8 mouse cellular contexts compared by ENCODE assay signal in genomic region chr11:51263286-51263831, GRCm38 (mm10). TPM values are rescaled to one million over a fixed set of nuclear protein-coding genes. Genes with fewer than 3 reads are reported as not detected.
DNase-seq lines count a peak whose midpoint lies in the region; ATAC-seq and TF ChIP-seq lines count a peak whose summit lies in the region.
"Had no signal": no experiment of that assay in that cellular context is flagged by ENCODE, and none has a peak within 500 bp of the region (broad histone marks: within the 10 kb centered on the region; RNA-seq: fewer than 3 reads in every experiment).

No protein-coding gene starts in this region.

- no peaks in the 10 kb centered on the region for H3K9me3 ChIP-seq in G1E (replicated peaks)
- H3K9me3 ChIP-seq in forebrain, embryonic 13.5 days (replicated peaks): no peaks in the 10 kb centered on the region
- H3K9me3 ChIP-seq in hindbrain, embryonic 13.5 days: no peaks in the 10 kb centered on the region
- no peaks in the 10 kb centered on the region for H3K9me3 ChIP-seq in stomach, postnatal 0 days (ENCODE audit: control insufficient read depth, low read length)

- DNase-seq in G1E (ENCODE audit: low spot score): peak; percentile 17
- DNase-seq in adrenal gland, postnatal 4 days (ENCODE audit: low spot score in 2 of 2): peak; percentile 52 to 53
- DNase-seq in layer of hippocampus, postnatal 10 days (ENCODE audit: low spot score in 2 of 2): peak; percentile 55 to 73
- DNase-seq in lung, postnatal 4 days: peak; percentile 68 to 76
- DNase-seq in stomach, postnatal 0 days (ENCODE audit: low spot score): peak; percentile 70

- H3K36me3 ChIP-seq in G1E (replicated peaks): peaks cover 21% of the 10 kb centered on the region
- H3K36me3 ChIP-seq in forebrain, embryonic 13.5 days (ENCODE audit: poor library complexity, severe bottlenecking): 0 out of 2 replicates have a peak, but pooled peaks cover 6% of the 10 kb centered on the region
- 0 out of 2 replicates have a peak, but pooled peaks cover 8% of the 10 kb centered on the region for H3K36me3 ChIP-seq in hindbrain, embryonic 13.5 days
- no peaks in the 10 kb centered on the region; the same call in 1 of the 2 replicates for H3K36me3 ChIP-seq in stomach, postnatal 0 days (ENCODE audit: control insufficient read depth, insufficient read depth, low read length)

- H3K27ac ChIP-seq in forebrain, embryonic 13.5 days: peak overlapping the region; percentile 93
- peak overlapping the region; percentile 97 for H3K27ac ChIP-seq in hindbrain, embryonic 13.5 days
- peak overlapping the region; percentile 98 for H3K27ac ChIP-seq in stomach, postnatal 0 days (replicated peaks)

- under 1% methylated on average over 44 of the region's 50 CpGs for WGBS in forebrain, embryonic 13.5 days
- under 1% methylated on average over 50 of the region's 50 CpGs for WGBS in hindbrain, embryonic 13.5 days
- under 1% methylated on average over 46 of the region's 50 CpGs for WGBS in stomach, postnatal 0 days

- no peak for TF ChIP-seq CTCF in G1E (IDR thresholded peaks at IDR 0.05; ENCODE audit: low read depth, low read length)
- TF ChIP-seq CTCF in stomach, postnatal 0 days (IDR thresholded peaks at IDR 0.05; ENCODE audit: low read depth): no peak

- H3K27me3 ChIP-seq in G1E (ENCODE audit: insufficient read depth, low read length): peaks cover 9% of the 10 kb centered on the region; the same call in 1 of the 2 replicates
- no peaks in the 10 kb centered on the region for H3K27me3 ChIP-seq in forebrain, embryonic 13.5 days
- no peaks in the 10 kb centered on the region for H3K27me3 ChIP-seq in hindbrain, embryonic 13.5 days
- H3K27me3 ChIP-seq in stomach, postnatal 0 days (ENCODE audit: control insufficient read depth, insufficient read depth, low read length): no peaks in the 10 kb centered on the region

- no peak for ATAC-seq in G1E (ENCODE audit: extremely low read depth, insufficient number of reproducible peaks, low FRiP score, poor library complexity, severe bottlenecking)
- ATAC-seq in forebrain, embryonic 13.5 days: peak; percentile 76
- peak; percentile 77 for ATAC-seq in hindbrain, embryonic 13.5 days (ENCODE audit: low FRiP score)
- ATAC-seq in stomach, postnatal 0 days (ENCODE audit: low FRiP score, low TSS enrichment): peak; percentile 46

- TF ChIP-seq EP300 in stomach, postnatal 0 days (optimal IDR thresholded peaks at IDR 0.05): no peak

- H3K4me1 ChIP-seq in G1E (ENCODE audit: insufficient read depth, low read depth, low read length): peaks cover 32% of the 10 kb centered on the region
- peaks cover 36% of the 10 kb centered on the region for H3K4me1 ChIP-seq in forebrain, embryonic 13.5 days
- H3K4me1 ChIP-seq in hindbrain, embryonic 13.5 days (replicated peaks): peaks cover 36% of the 10 kb centered on the region
- peaks cover 5% of the 10 kb centered on the region for H3K4me1 ChIP-seq in stomach, postnatal 0 days (replicated peaks; ENCODE audit: control insufficient read depth, insufficient read depth)

- peak overlapping the region; percentile 98 for H3K9ac ChIP-seq in forebrain, embryonic 13.5 days
- H3K9ac ChIP-seq in hindbrain, embryonic 13.5 days: peak overlapping the region; percentile 99
- H3K9ac ChIP-seq in stomach, postnatal 0 days (ENCODE audit: low read length): peak overlapping the region; percentile 98

- H3K4me3 ChIP-seq in G1E (ENCODE audit: low read depth, low read length): peak overlapping the region; percentile 98
- H3K4me3 ChIP-seq in forebrain, embryonic 13.5 days: peak overlapping the region; percentile 90
- H3K4me3 ChIP-seq in hindbrain, embryonic 13.5 days: peak overlapping the region; percentile 95
- peak overlapping the region; percentile 93 for H3K4me3 ChIP-seq in stomach, postnatal 0 days (ENCODE audit: low read depth, low read length)

- peak overlapping the region; percentile 78 for H3K4me2 ChIP-seq in forebrain, embryonic 13.5 days
- H3K4me2 ChIP-seq in hindbrain, embryonic 13.5 days: peak overlapping the region; percentile 74
- peak overlapping the region; percentile 60 for H3K4me2 ChIP-seq in stomach, postnatal 0 days (replicated peaks; ENCODE audit: low read depth)

RNA-seq across cellular contexts. Expression of gene BC049762, which starts 0.5 kb away (rescaled TPM):
- total RNA-seq in G1E (2014; fragmentation: Nextera tagmentation): not detected in 2 replicates
- total RNA-seq in G1E (2017): not detected in 2 replicates
- not detected in 2 replicates for polyA plus RNA-seq in G1E (2012)
- total RNA-seq in adrenal gland, postnatal 4 days (2021): under 1 TPM; 0.37 to 0.59 TPM
- 0.23 TPM in 1 of 2 replicates, not detected in the other for polyA plus RNA-seq in forebrain, embryonic 13.5 days (2015; fragmentation: Nextera tagmentation; extraction: Ambion mirVana)
- 0.26 and 0.27 TPM in 2 replicates for polyA plus RNA-seq in hindbrain, embryonic 13.5 days (2015; fragmentation: Nextera tagmentation; extraction: Ambion mirVana)
- total RNA-seq in layer of hippocampus, postnatal 10 days (2021): not detected
- polyA plus RNA-seq in stomach, postnatal 0 days (2015; fragmentation: Nextera tagmentation; extraction: Ambion mirVana): 0.17 and 0.25 TPM in 2 replicates
- total RNA-seq: layer of hippocampus, adult 18-20 months had no signal

RNA-seq across cellular contexts. Expression of gene Clk4, which starts 1.8 kb away (rescaled TPM):
- 168 and 174 TPM in 2 replicates for total RNA-seq in G1E (2014; fragmentation: Nextera tagmentation)
- total RNA-seq in G1E (2017): 179 and 210 TPM in 2 replicates
- 2.3 and 4.0 TPM in 2 replicates for polyA plus RNA-seq in G1E (2012)
- total RNA-seq in adrenal gland, postnatal 4 days (2021): 100 to 1,000 TPM; 108 to 122 TPM
- 145 and 153 TPM in 2 replicates for polyA plus RNA-seq in forebrain, embryonic 13.5 days (2015; fragmentation: Nextera tagmentation; extraction: Ambion mirVana)
- 147 and 150 TPM in 2 replicates for polyA plus RNA-seq in hindbrain, embryonic 13.5 days (2015; fragmentation: Nextera tagmentation; extraction: Ambion mirVana)
- total RNA-seq in layer of hippocampus, postnatal 10 days (2021): 100 to 1,000 TPM; 111 to 122 TPM
- 47.7 and 48.7 TPM in 2 replicates for polyA plus RNA-seq in stomach, postnatal 0 days (2015; fragmentation: Nextera tagmentation; extraction: Ambion mirVana)

RNA-seq across cellular contexts. Expression of gene Col23a1, which starts 26.4 kb away (rescaled TPM):
- not detected in 2 replicates for total RNA-seq in G1E (2014; fragmentation: Nextera tagmentation)
- 0.55 and 0.76 TPM in 2 replicates for total RNA-seq in G1E (2017)
- 0.01 TPM in 1 of 2 replicates, not detected in the other for polyA plus RNA-seq in G1E (2012)
- 10 to 100 TPM; 23.3 to 26.0 TPM for total RNA-seq in adrenal gland, postnatal 4 days (2021)
- polyA plus RNA-seq in forebrain, embryonic 13.5 days (2015; fragmentation: Nextera tagmentation; extraction: Ambion mirVana): 1.3 and 1.7 TPM in 2 replicates
- 6.9 and 7.1 TPM in 2 replicates for polyA plus RNA-seq in hindbrain, embryonic 13.5 days (2015; fragmentation: Nextera tagmentation; extraction: Ambion mirVana)
- total RNA-seq in layer of hippocampus, postnatal 10 days (2021): 1 to 10 TPM; 9.0 to 9.9 TPM
- polyA plus RNA-seq in stomach, postnatal 0 days (2015; fragmentation: Nextera tagmentation; extraction: Ambion mirVana): 2.5 and 3.8 TPM in 2 replicates

RNA-seq across cellular contexts. Expression of gene Gm12569, which starts 43.1 kb away (rescaled TPM):
- total RNA-seq in G1E (2014; fragmentation: Nextera tagmentation): not detected in 2 replicates
- total RNA-seq in G1E (2017): not detected in 2 replicates
- not detected in 2 replicates for polyA plus RNA-seq in G1E (2012)
- not detected for total RNA-seq in adrenal gland, postnatal 4 days (2021)
- polyA plus RNA-seq in forebrain, embryonic 13.5 days (2015; fragmentation: Nextera tagmentation; extraction: Ambion mirVana): not detected in 2 replicates
- polyA plus RNA-seq in hindbrain, embryonic 13.5 days (2015; fragmentation: Nextera tagmentation; extraction: Ambion mirVana): not detected in 2 replicates
- not detected for total RNA-seq in layer of hippocampus, postnatal 10 days (2021)
- polyA plus RNA-seq in stomach, postnatal 0 days (2015; fragmentation: Nextera tagmentation; extraction: Ambion mirVana): not detected in 2 replicates
- total RNA-seq: layer of hippocampus, adult 18-20 months had no signal

Comparison
In these comparisons a context has a peak if more than half of its experiments do, and no peak if none do; other contexts are left out.
1. DNase-seq: peak in every context shown above with its lines; median percentile 72 in lung, postnatal 4 days; 70 in stomach, postnatal 0 days; 64 in layer of hippocampus, postnatal 10 days; 52 in adrenal gland, postnatal 4 days; 17 in G1E.